Mouse (Mus musculus) CH12.LX (cell line): Measurements from ENCODE around the gene Map4k4. TPM values are rescaled to one million over a fixed set of nuclear protein-coding genes. Genes with fewer than 3 reads are reported as not detected.

Experiments used
- DNase-seq: peaks from one replicate; pipeline ENCODE4 v3.0.0-alpha.2; 2013; ENCODE audit errors: extremely low read depth
- H3K27ac ChIP-seq: 2 replicates; pipeline ENCODE4 v1.5.1; 2012; ENCODE audit warnings: low read depth, mild to moderate bottlenecking, control low read depth, moderate library complexity; ENCODE audit not compliant: insufficient read depth
- H3K27me3 ChIP-seq: replicated peaks from 2 replicates; pipeline ENCODE3; 2012; ENCODE audit warnings: inconsistent platforms
- H3K36me3 ChIP-seq, 2 experiments: replicated peaks in 1 of 2; 2 replicates each; pipeline versions ENCODE3 to v1.6.1; 2012; ENCODE audit warnings: inconsistent platforms in 1 of 2, low read length in 1 of 2, mild to moderate bottlenecking in 1 of 2, mixed read lengths in 1 of 2, moderate library complexity in 1 of 2; ENCODE audit not compliant: control insufficient read depth in 1 of 2, insufficient read depth in 1 of 2
- H3K4me1 ChIP-seq, 2 experiments: 2 replicates each; pipeline ENCODE4 v1.6.1; 2012; ENCODE audit warnings: inconsistent platforms in 1 of 2, moderate library complexity in 1 of 2; ENCODE audit not compliant: insufficient read depth in 2 of 2, control insufficient read depth in 1 of 2
- H3K4me2 ChIP-seq: 2 replicates; pipeline ENCODE4 v1.6.1; 2012; ENCODE audit warnings: low read depth, mild to moderate bottlenecking, control low read depth; ENCODE audit not compliant: poor library complexity, insufficient read depth, severe bottlenecking
- H3K4me3 ChIP-seq, 3 experiments: fragments of 150-350 bp in 1 of 3; sonication (generic) in 1 of 3; replicated peaks in 1 of 3; 2 replicates each; pipeline versions ENCODE3 to v1.5.1; 2011 to 2012; ENCODE audit warnings: low read depth in 2 of 3, low read length in 2 of 3, mild to moderate bottlenecking in 2 of 3, moderate library complexity in 2 of 3, control low read depth in 1 of 3, improper control_type of control experiment in 1 of 3, inconsistent platforms in 1 of 3, mixed read lengths in 1 of 3; ENCODE audit not compliant: poor library complexity in 1 of 3
- H3K79me2 ChIP-seq: replicated peaks from 2 replicates; pipeline ENCODE4 v1.6.1; 2012; ENCODE audit warnings: mild to moderate bottlenecking, moderate library complexity; ENCODE audit not compliant: control insufficient read depth, poor library complexity, insufficient read depth, severe bottlenecking; ENCODE audit errors: extremely low read depth
- H3K9ac ChIP-seq: 2 replicates; pipeline ENCODE4 v1.6.1; 2012; ENCODE audit warnings: low read depth, mild to moderate bottlenecking, control low read depth, moderate library complexity; ENCODE audit not compliant: insufficient read depth
- H3K9me3 ChIP-seq: replicated peaks from 2 replicates; pipeline ENCODE3; 2012; ENCODE audit warnings: low read length, inconsistent platforms, mixed read lengths
- BHLHE40 ChIP-seq: IDR thresholded peaks from 2 replicates; pipeline ENCODE4 v1.6.1; 2011; ENCODE audit warnings: mild to moderate bottlenecking, low read depth, low read length, improper control_type of control experiment
- CTCF ChIP-seq, 2 experiments: IDR thresholded peaks in 1 of 2; conservative IDR thresholded peaks in 1 of 2; 2 replicates each; pipeline ENCODE4 v1.5.1; 2011 to 2012; ENCODE audit warnings: low read depth in 2 of 2, low read length in 2 of 2, improper control_type of control experiment in 1 of 2, inconsistent platforms in 1 of 2, mild to moderate bottlenecking in 1 of 2, moderate library complexity in 1 of 2
- ELF1 ChIP-seq: IDR thresholded peaks from 2 replicates; pipeline ENCODE4 v1.6.1; 2014; ENCODE audit warnings: low read depth, mild to moderate bottlenecking, inconsistent platforms, low read length, improper control_type of control experiment
- EP300 ChIP-seq: IDR thresholded peaks from 2 replicates; pipeline ENCODE4 v1.6.1; 2011; ENCODE audit warnings: low read length, improper control_type of control experiment
- ETS1 ChIP-seq: conservative IDR thresholded peaks from 2 replicates; pipeline ENCODE4 v1.6.1; 2012; ENCODE audit warnings: low read depth, mild to moderate bottlenecking, inconsistent platforms, low read length, improper control_type of control experiment, moderate library complexity
- GABPA ChIP-seq: IDR thresholded peaks from 2 replicates; pipeline ENCODE4 v1.6.1; 2012; ENCODE audit warnings: low read depth, low read length, improper control_type of control experiment, inconsistent platforms; ENCODE audit not compliant: insufficient replicate concordance
- HCFC1 ChIP-seq: IDR thresholded peaks from 2 replicates; pipeline ENCODE4 v1.6.1; 2012; ENCODE audit warnings: low read depth, mild to moderate bottlenecking, inconsistent platforms, low read length, improper control_type of control experiment
- KAT2A ChIP-seq: IDR thresholded peaks from 2 replicates; pipeline ENCODE4 v1.6.1; 2012; ENCODE audit warnings: low read length, improper control_type of control experiment, inconsistent platforms; ENCODE audit not compliant: insufficient replicate concordance
- MAX ChIP-seq: IDR thresholded peaks from 2 replicates; pipeline ENCODE4 v1.6.1; 2011; ENCODE audit warnings: low read length, improper control_type of control experiment
- MAZ ChIP-seq: IDR thresholded peaks from 2 replicates; pipeline ENCODE4 v1.6.1; 2012; ENCODE audit warnings: low read depth, mild to moderate bottlenecking, inconsistent platforms, low read length, improper control_type of control experiment, moderate library complexity
- MEF2A ChIP-seq: IDR thresholded peaks from 2 replicates; pipeline ENCODE4 v1.6.1; 2014; ENCODE audit warnings: low read depth, mild to moderate bottlenecking, inconsistent platforms, low read length, improper control_type of control experiment, borderline replicate concordance
- MXI1 ChIP-seq: IDR thresholded peaks from 2 replicates; pipeline ENCODE4 v1.6.1; 2011; ENCODE audit warnings: mild to moderate bottlenecking, low read depth, low read length, improper control_type of control experiment
- NELFE ChIP-seq: IDR thresholded peaks from 2 replicates; pipeline ENCODE4 v1.6.1; 2011; ENCODE audit warnings: low read depth, low read length, improper control_type of control experiment
- NRF1 ChIP-seq: IDR thresholded peaks from 2 replicates; pipeline ENCODE4 v1.6.1; 2014; ENCODE audit warnings: low read depth, mild to moderate bottlenecking, inconsistent platforms, low read length, improper control_type of control experiment, moderate library complexity
- RCOR1 ChIP-seq: conservative IDR thresholded peaks from 2 replicates; pipeline ENCODE4 v1.6.1; 2012; ENCODE audit warnings: low read depth, mild to moderate bottlenecking, inconsistent platforms, low read length, improper control_type of control experiment
- SIN3A ChIP-seq: IDR thresholded peaks from 2 replicates; pipeline ENCODE4 v1.6.1; 2012; ENCODE audit warnings: low read length, improper control_type of control experiment, inconsistent platforms
- TBP ChIP-seq: conservative IDR thresholded peaks from 2 replicates; pipeline ENCODE4 v1.6.1; 2011; ENCODE audit warnings: low read depth, low read length, improper control_type of control experiment
- TCF12 ChIP-seq: IDR thresholded peaks from 2 replicates; pipeline ENCODE4 v1.6.1; 2014; ENCODE audit warnings: low read depth, mild to moderate bottlenecking, inconsistent platforms, low read length, improper control_type of control experiment
- USF1 ChIP-seq: IDR thresholded peaks from 2 replicates; pipeline ENCODE4 v1.6.1; 2014; ENCODE audit warnings: low read depth, mild to moderate bottlenecking, inconsistent platforms, low read length, improper control_type of control experiment
- USF2 ChIP-seq: conservative IDR thresholded peaks from 2 replicates; pipeline ENCODE4 v1.6.1; 2011; ENCODE audit warnings: low read depth, low read length, improper control_type of control experiment
- ZC3H11A ChIP-seq: IDR thresholded peaks from 2 replicates; pipeline ENCODE4 v1.6.1; 2012; ENCODE audit warnings: low read depth, mild to moderate bottlenecking, inconsistent platforms, low read length, improper control_type of control experiment
- dilution Hi-C: fragments of 300-500 bp; cut with MboI; formaldehyde crosslinking; loops from 2 replicates; pipeline ENCODE4 v1.14.3; 2020; ENCODE audit warnings: low sequenced_read_pairs; ENCODE audit not compliant: extremely low pct_unique_long_range_greater_than_20kb, extremely low pct_ligation_motif_present
- in situ Hi-C: fragments of 300-500 bp; cut with MboI; formaldehyde crosslinking; loops from 3 replicates; pipeline ENCODE4 v1.14.3; 2019; ENCODE audit warnings: low sequenced_read_pairs, low pct_ligation_motif_present, low pct_unique_long_range_greater_than_20kb, mixed read lengths
- polyA plus RNA-seq: library from polyadenylated mRNA; unstranded; fragments of >175 nt; gene quantifications from 2 replicates; pipeline ENCODE4 v1.2.1, GENCODE M21; 2012; ENCODE audit warnings: low read depth; ENCODE audit not compliant: insufficient read length
- total RNA-seq, 2 experiments: library from RNA; depleted of rRNA; stranded (reverse); fragments of 300-350 nt in 1 of 2; fragments of >200 nt in 1 of 2; gene quantifications; 2 replicates each; pipeline ENCODE4 v1.2.3; 2012 to 2014

Gene Map4k4
- total and polyA plus RNA-seq, 3 experiments: 21.8 to 46.3 (median 41.0) TPM

- Histone ChIP-seq H3K27ac (no peak overlapping the region), H3K9me3 (no peaks in the 10 kb centered on the region), H3K4me1 (peaks cover 12 to 44% of the 10 kb centered on the region in 2 experiments), H3K4me2 (no peak overlapping the region), H3K27me3 (no peaks in the 10 kb centered on the region), H3K79me2 (no peaks in the 10 kb centered on the region), H3K4me3 (no peak overlapping the region), H3K36me3 (peaks cover 3 to 35% of the 10 kb centered on the region in 2 experiments), H3K9ac (no peak overlapping the region)
- in situ Hi-C loops: loop anchor here (25.0 kb wide), 2 partner anchors 248 to 373 kb away; no protein-coding TSS in a partner anchor
- dilution Hi-C loops: no loop called here
- TF ChIP-seq MAX (no peak), TCF12 (no peak), MEF2A (no peak), BHLHE40 (no peak), HCFC1 (no peak), RCOR1 (no peak), MXI1 (no peak), KAT2A (no peak), GABPA (no peak), MAZ (no peak), NELFE (no peak), EP300 (no peak), ELF1 (no peak)
- DNase-seq: no peak
Observed at GRCm38 (mm10) chr1:39934954-39935353, 34.2 kb downstream of the Map4k4 start.

GRCm38 (mm10) chr1:39935616-39936015, 34.9 kb downstream of the Map4k4 start:
- no peak for DNase-seq
- no peak for TF ChIP-seq TCF12
- no peak for TF ChIP-seq NRF1
- TF ChIP-seq SIN3A: no peak
- no peak for TF ChIP-seq CTCF (conservative IDR thresholded peaks at IDR 0.05 in 1 of 2, IDR thresholded peaks at IDR 0.05 in 1 of 2; ENCODE audit: low read depth in 2 of 2, low read length in 2 of 2)
- TF ChIP-seq ZC3H11A: no peak
- no peak for TF ChIP-seq TBP
- TF ChIP-seq USF1: no peak
- TF ChIP-seq ETS1: no peak
- no peak for TF ChIP-seq HCFC1
- no peak for TF ChIP-seq MAX
- TF ChIP-seq USF2: no peak
- no peak for TF ChIP-seq BHLHE40
- no peak overlapping the region for H3K27ac ChIP-seq
- peak overlapping the region; percentile 62 for H3K4me2 ChIP-seq
- peak overlapping the region; percentile 81; the same call in 1 of the 2 replicates for H3K9ac ChIP-seq
- in situ Hi-C loops (loop anchor here (25.0 kb wide), 2 partner anchors 248 to 373 kb away; no protein-coding TSS in a partner anchor), dilution Hi-C loops (no loop called here)
- H3K79me2 ChIP-seq: no peaks in the 10 kb centered on the region
- H3K9me3 ChIP-seq: no peaks in the 10 kb centered on the region
- peaks cover 3 to 34% of the 10 kb centered on the region in 2 experiments for H3K36me3 ChIP-seq
- no peaks in the 10 kb centered on the region for H3K27me3 ChIP-seq
- H3K4me3 ChIP-seq: peak overlapping the region; percentile 20 to 91 (median 33)
- H3K4me1 ChIP-seq: peaks cover 12 to 50% of the 10 kb centered on the region in 2 experiments
